Mouse (Mus musculus) liver, embryonic 16.5 days (tissue): ENCODE measurements around the gene Rhbdl1. TPM values are rescaled to one million over a fixed set of nuclear protein-coding genes. Genes with fewer than 3 reads are reported as not detected.

Experiments
- ATAC-seq: fragments of 200-750 bp; cut with Nextera tagmentation; 2 replicates; pipeline ENCODE4 v1.8.0; 2017; ENCODE audit warnings: low read depth, mild to moderate bottlenecking, moderate number of reproducible peaks, moderate library complexity
- H3K27ac ChIP-seq: fragments of 300-500 bp; sonication (generic); 2 replicates; pipeline ENCODE4 v1.5.1; 2014; ENCODE audit warnings: mild to moderate bottlenecking, low read length
- H3K27me3 ChIP-seq: fragments of 300-500 bp; sonication (generic); 2 replicates; pipeline ENCODE4 v1.6.1; 2014; ENCODE audit warnings: low read depth, low read length, mixed read lengths; ENCODE audit not compliant: control insufficient read depth, insufficient read depth
- H3K36me3 ChIP-seq: fragments of 300-500 bp; sonication (generic); 2 replicates; pipeline ENCODE4 v1.6.1; 2014; ENCODE audit warnings: mild to moderate bottlenecking; ENCODE audit not compliant: control insufficient read depth, insufficient read depth
- H3K4me1 ChIP-seq: fragments of 300-500 bp; sonication (generic); 2 replicates; pipeline ENCODE4 v1.6.1; 2014; ENCODE audit warnings: low read depth, low read length, mixed read lengths; ENCODE audit not compliant: control insufficient read depth
- H3K4me2 ChIP-seq: fragments of 300-500 bp; sonication (generic); 2 replicates; pipeline ENCODE4 v1.6.1; 2014; ENCODE audit warnings: low read depth, low read length, mixed read lengths
- H3K4me3 ChIP-seq: fragments of 300-500 bp; sonication (generic); 2 replicates; pipeline ENCODE4 v1.5.1; 2014; ENCODE audit warnings: low read depth, mild to moderate bottlenecking, low read length
- H3K9ac ChIP-seq: fragments of 300-500 bp; sonication (generic); 2 replicates; pipeline ENCODE4 v1.6.1; 2014; ENCODE audit warnings: low read depth, low read length
- H3K9me3 ChIP-seq: fragments of 300-500 bp; sonication (generic); replicated peaks from 2 replicates; pipeline ENCODE4 v1.6.1; 2016; ENCODE audit warnings: low read length; ENCODE audit not compliant: control insufficient read depth
- WGBS: fragments of 180-500 bp; shearing (Covaris S2); extraction: QIAGEN DNeasy Blood & Tissue Kit; methylation state at CpG from one replicate; pipeline ENCODE4 v1.1.7; 2014; ENCODE audit not compliant: insufficient replicate concordance; 5-methylcytosine and 5-hydroxymethylcytosine counted together
- polyA plus RNA-seq: library from polyadenylated mRNA; unstranded; fragments of >200 nt; fragmentation: Nextera tagmentation; extraction: Ambion mirVana; gene quantifications from 2 replicates; pipeline ENCODE4 v1.2.1, GENCODE M21; 2015

The Rhbdl1 gene
- polyA plus RNA-seq, 1 experiment from 2014 or later, result 0.45 TPM

GRCm38 (mm10) chr17:25879750-25880149 lies 42.7 kb upstream of the Rhbdl1 start:
- Histone ChIP-seq H3K27ac (no peak overlapping the region), H3K27me3 (no peaks in the 10 kb centered on the region), H3K4me1 (peaks cover 34% of the 10 kb centered on the region), H3K4me3 (no peak overlapping the region), H3K4me2 (no peak overlapping the region), H3K9ac (no peak overlapping the region), H3K36me3 (peaks cover 5% of the 10 kb centered on the region), H3K9me3 (no peaks in the 10 kb centered on the region)
- ATAC-seq, result no peak
- 79% methylated on average over 8 of the region's 8 CpGs for WGBS

GRCm38 (mm10) chr17:25879261-25879660 lies 42.2 kb upstream of the Rhbdl1 start:
- 65% methylated on average over 4 of the region's 4 CpGs for WGBS

GRCm38 (mm10) chr17:25878611-25879180 lies 41.6 kb upstream of the Rhbdl1 start:
- Histone ChIP-seq H3K36me3 (peaks cover 5% of the 10 kb centered on the region; the same call in 1 of the 2 replicates), H3K4me2 (no peak overlapping the region), H3K4me3 (no peak overlapping the region), H3K27me3 (no peaks in the 10 kb centered on the region), H3K27ac (no peak overlapping the region), H3K9ac (no peak overlapping the region), H3K9me3 (no peaks in the 10 kb centered on the region), H3K4me1 (peaks cover 42% of the 10 kb centered on the region)
- WGBS, result 85% methylated on average over 19 of the region's 19 CpGs
- no peak for ATAC-seq

More at GRCm38 (mm10) chr17:25879261-25879660, 42.2 kb upstream of the Rhbdl1 start:
- no peak overlapping the region for H3K27ac ChIP-seq
- H3K4me3 ChIP-seq, result no peak overlapping the region
- peaks cover 5% of the 10 kb centered on the region; the same call in 1 of the 2 replicates for H3K36me3 ChIP-seq
- no peak for ATAC-seq
- H3K4me2 ChIP-seq, result no peak overlapping the region
- peaks cover 36% of the 10 kb centered on the region for H3K4me1 ChIP-seq
- no peaks in the 10 kb centered on the region for H3K27me3 ChIP-seq
- H3K9me3 ChIP-seq, result no peaks in the 10 kb centered on the region
- H3K9ac ChIP-seq, result no peak overlapping the region

GRCm38 (mm10) chr17:25877741-25878610 lies 40.9 kb upstream of the Rhbdl1 start:
- Histone ChIP-seq H3K27ac (no peak overlapping the region), H3K4me3 (no peak overlapping the region), H3K27me3 (no peaks in the 10 kb centered on the region), H3K4me2 (no peak overlapping the region), H3K4me1 (peaks cover 42% of the 10 kb centered on the region), H3K9me3 (no peaks in the 10 kb centered on the region), H3K36me3 (no peaks in the 10 kb centered on the region), H3K9ac (no peak overlapping the region)
- ATAC-seq, result no peak
- WGBS, result 82% methylated on average over 32 of the region's 32 CpGs

GRCm38 (mm10) chr17:25877025-25877424 lies 39.9 kb upstream of the Rhbdl1 start:
- Histone ChIP-seq H3K4me2 (no peak overlapping the region), H3K36me3 (no peaks in the 10 kb centered on the region), H3K9ac (no peak overlapping the region), H3K9me3 (no peaks in the 10 kb centered on the region), H3K27ac (no peak overlapping the region), H3K27me3 (no peaks in the 10 kb centered on the region), H3K4me3 (no peak overlapping the region), H3K4me1 (peaks cover 34% of the 10 kb centered on the region)
- no peak for ATAC-seq
- WGBS, result 78% methylated on average over 3 of the region's 3 CpGs

GRCm38 (mm10) chr17:25876347-25876915 lies 39.3 kb upstream of the Rhbdl1 start:
- H3K4me1 ChIP-seq, result peaks cover 29% of the 10 kb centered on the region
- H3K27ac ChIP-seq, result peak overlapping the region; percentile 90
- no peaks in the 10 kb centered on the region for H3K27me3 ChIP-seq
- WGBS, result 60% methylated on average over 10 of the region's 10 CpGs
- no peaks in the 10 kb centered on the region for H3K36me3 ChIP-seq
- peak overlapping the region; percentile 85 for H3K4me3 ChIP-seq
- H3K4me2 ChIP-seq, result peak overlapping the region; percentile 85
- peak; percentile 19; the same call in 1 of the 2 replicates for ATAC-seq
- H3K9ac ChIP-seq, result peak overlapping the region; percentile 83
- H3K9me3 ChIP-seq, result no peaks in the 10 kb centered on the region

- Histone ChIP-seq H3K4me1 (peaks cover 26% of the 10 kb centered on the region), H3K4me2 (peak overlapping the region; percentile 85), H3K27me3 (no peaks in the 10 kb centered on the region), H3K4me3 (peak overlapping the region; percentile 85), H3K9ac (peak overlapping the region; percentile 83), H3K27ac (peak overlapping the region; percentile 90), H3K36me3 (no peaks in the 10 kb centered on the region), H3K9me3 (no peaks in the 10 kb centered on the region)
- WGBS, result under 1% methylated on average over 59 of the region's 59 CpGs
- peak; percentile 86 for ATAC-seq
Observed at GRCm38 (mm10) chr17:25875171-25876136, 38.4 kb upstream of the Rhbdl1 start.

GRCm38 (mm10) chr17:25874721-25875170 lies 37.7 kb upstream of the Rhbdl1 start, which contains the start of gene Mettl26:
Mettl26 (plus strand) TSS chr17:25875074.
- H3K4me3 ChIP-seq, result peak within 1 kb of the TSS; percentile 85
- ATAC-seq, result peak; percentile 71
- under 1% methylated on average over 25 of the region's 25 CpGs for WGBS
- peak within 1 kb of the TSS; percentile 85 for H3K4me2 ChIP-seq
- no peaks in the 10 kb centered on the region for H3K36me3 ChIP-seq
- H3K9me3 ChIP-seq, result no peaks in the 10 kb centered on the region
- peak within 1 kb of the TSS; percentile 90 for H3K27ac ChIP-seq
- peaks cover 23% of the 10 kb centered on the region for H3K4me1 ChIP-seq
- H3K9ac ChIP-seq, result peak within 1 kb of the TSS; percentile 83
- H3K27me3 ChIP-seq, result no peaks in the 10 kb centered on the region
